In the genomic region with DNA sequence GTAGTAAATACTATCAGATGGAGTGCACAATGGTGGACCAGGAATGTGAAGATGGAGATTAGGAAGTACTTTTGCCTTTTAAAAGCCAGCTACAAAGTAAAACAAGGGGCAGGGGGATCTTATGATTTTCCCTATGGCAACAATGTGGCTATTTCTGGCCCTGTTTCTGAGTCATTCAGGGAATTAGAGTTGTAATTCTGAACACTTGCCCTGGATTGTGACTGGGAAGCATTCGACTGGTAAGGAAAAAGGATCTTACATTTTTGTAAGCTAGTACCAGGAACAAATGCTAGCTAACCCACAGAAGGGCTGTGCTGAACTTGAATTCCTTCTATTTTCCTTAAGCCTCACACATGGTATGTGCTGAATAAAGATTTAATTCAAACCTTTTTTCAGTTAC, we compare ENCODE assay signal across 23 mouse cellular contexts. TPM values are rescaled to one million over a fixed set of nuclear protein-coding genes. Genes with fewer than 3 reads are reported as not detected.
"Had no signal": no experiment of that assay in that cellular context is flagged by ENCODE, and none has a peak within 500 bp of the region (broad histone marks: within the 10 kb centered on the region; RNA-seq: fewer than 3 reads in every experiment).

No protein-coding gene starts in this region.

- H3K9me3 ChIP-seq: kidney, embryonic 15.5 days; megakaryocyte, embryonic 14.5 days; midbrain, embryonic 10.5 days; midbrain, embryonic 13.5 days; neural tube, embryonic 13.5 days had no signal

- H3K4me1 ChIP-seq: kidney, embryonic 15.5 days; midbrain, embryonic 10.5 days; midbrain, embryonic 13.5 days had no signal

- H3K36me3 ChIP-seq: neural tube, embryonic 13.5 days had no signal

- H3K27ac ChIP-seq: kidney, embryonic 15.5 days; liver, embryonic 14.5 days; midbrain, embryonic 10.5 days; midbrain, embryonic 13.5 days; neural tube, embryonic 13.5 days had no signal

- H3K4me2 ChIP-seq: kidney, embryonic 15.5 days; liver, embryonic 11.5 days; lung, embryonic 14.5 days; midbrain, embryonic 13.5 days; neural tube, embryonic 13.5 days had no signal

- H3K27me3 ChIP-seq: kidney, embryonic 15.5 days; megakaryocyte, embryonic 14.5 days; midbrain, embryonic 13.5 days; neural tube, embryonic 13.5 days had no signal

- H3K9ac ChIP-seq: kidney, embryonic 15.5 days; liver, embryonic 14.5 days; liver, postnatal 0 days; lung, embryonic 14.5 days; midbrain, embryonic 13.5 days; neural tube, embryonic 13.5 days had no signal

- ATAC-seq: liver, postnatal 0 days; lung, postnatal 0 days; midbrain, embryonic 13.5 days; midbrain, embryonic 16.5 days had no signal

- DNase-seq: kidney, adult 8-10 months; kidney, postnatal 10 days; kidney, postnatal 36 days; layer of hippocampus, postnatal 36 days; liver, postnatal 0 days; lung, embryonic 14.5 days; thymus, adult 2 months; thymus, postnatal 14 days; thymus, postnatal 4 days had no signal

- H3K4me3 ChIP-seq: kidney, embryonic 15.5 days; midbrain, embryonic 10.5 days; midbrain, embryonic 13.5 days; myocyte; neural tube, embryonic 13.5 days had no signal

RNA-seq across cellular contexts. Expression of a gene that starts 0.7 kb away (rescaled TPM):
- total RNA-seq: layer of hippocampus, adult 8-10 months had no signal
- polyA plus RNA-seq: liver, embryonic 11.5 days; liver, postnatal 0 days; lung, embryonic 14.5 days; lung, postnatal 0 days; midbrain, embryonic 10.5 days; midbrain, embryonic 13.5 days; neural tube, embryonic 13.5 days; spleen, adult 2 months; stomach, embryonic 16.5 days; testis, adult 2 months; thymus, adult 2 months had no signal
